Mouse (Mus musculus) R1 (cell line): ENCODE results near the gene Tsc2.
A peak's percentile ranks its signal among the peaks of the same experiment; 100 is the strongest.

Source experiments
- DNase-seq: peaks from one replicate; pipeline ENCODE4 v3.0.0-alpha.2; 2018; ENCODE audit warnings: low read depth, low spot score

Gene Tsc2

DNA sequence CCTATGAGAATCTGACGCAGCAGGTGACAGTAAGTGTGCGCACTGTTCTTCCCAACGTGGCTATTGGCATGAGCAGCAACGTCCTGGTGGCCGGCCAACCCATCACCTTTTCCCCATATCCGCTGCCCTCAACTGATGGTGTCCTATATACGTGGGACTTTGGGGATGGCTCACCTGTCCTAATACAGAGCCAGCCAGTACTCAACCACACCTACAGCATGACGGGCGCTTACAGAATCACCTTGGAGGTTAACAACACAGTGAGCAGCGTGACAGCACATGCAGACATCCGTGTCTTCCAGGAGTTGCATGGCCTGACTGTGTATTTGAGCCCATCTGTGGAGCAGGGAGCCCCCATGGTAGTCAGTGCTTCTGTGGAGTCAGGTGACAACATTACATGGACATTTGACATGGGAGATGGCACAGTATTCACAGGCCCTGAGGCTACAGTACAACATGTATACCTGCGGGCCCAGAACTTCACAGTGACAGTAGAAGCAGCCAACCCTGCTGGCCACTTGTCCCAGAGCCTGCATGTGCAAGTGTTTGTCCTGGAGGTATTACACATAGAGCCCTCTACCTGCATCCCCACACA is 59.7 kb downstream of the Tsc2 start:
- no peak for DNase-seq

DNA sequence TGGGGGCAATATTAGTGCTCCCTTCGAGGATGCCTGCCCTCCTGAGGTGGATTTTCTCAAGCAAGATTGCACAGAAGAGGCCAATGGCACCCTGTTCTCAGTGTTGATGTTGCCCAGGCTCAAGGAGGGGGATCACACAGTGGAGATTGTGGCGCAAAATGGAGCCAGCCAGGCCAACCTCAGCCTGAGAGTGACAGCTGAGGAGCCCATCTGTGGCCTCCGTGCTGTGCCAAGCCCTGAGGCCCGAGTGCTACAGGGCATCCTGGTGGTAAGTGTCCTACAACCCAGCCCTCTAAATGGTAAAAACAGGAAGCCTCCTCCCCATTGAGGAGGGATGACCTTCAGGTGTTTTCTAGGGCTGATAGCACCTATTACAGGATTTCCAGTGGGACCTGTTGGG is 62.6 kb downstream of the Tsc2 start:
- DNase-seq: no peak

DNA sequence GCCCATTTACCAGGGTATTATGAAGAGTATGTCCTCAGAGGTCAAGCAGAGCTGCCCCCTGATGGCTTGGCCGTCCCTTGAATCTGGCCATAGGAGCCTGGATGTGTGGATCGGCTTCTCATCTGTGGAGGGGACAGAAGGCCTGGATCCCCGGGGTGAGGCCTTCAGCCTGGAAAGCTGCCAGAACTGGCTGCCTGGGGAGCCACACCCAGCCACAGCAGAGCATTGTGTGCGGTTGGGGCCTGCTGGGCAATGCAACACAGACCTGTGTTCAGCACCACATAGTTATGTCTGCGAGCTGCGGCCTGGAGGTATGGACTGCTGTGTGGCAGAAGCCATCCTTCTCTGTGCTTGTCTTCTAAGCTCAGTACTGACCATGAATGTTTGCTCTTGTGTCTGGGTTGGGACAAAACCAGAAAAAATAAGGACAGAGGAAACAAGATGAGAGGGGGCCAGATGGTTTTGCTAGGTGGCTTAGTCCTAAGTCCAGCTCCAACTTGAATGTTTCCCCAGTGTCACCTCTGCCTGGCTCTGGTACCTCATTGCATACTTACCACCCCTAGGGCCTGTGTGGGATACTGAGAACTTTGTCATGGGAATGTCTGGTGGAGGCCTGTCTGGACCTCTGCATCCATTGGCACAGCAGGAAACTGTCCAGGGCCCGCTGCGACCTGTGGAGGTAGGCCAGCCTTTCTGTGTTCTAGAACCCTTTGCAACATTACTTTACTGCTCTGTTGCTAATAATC is 65.2 kb downstream of the Tsc2 start:
- peak; percentile 55 for DNase-seq

DNA sequence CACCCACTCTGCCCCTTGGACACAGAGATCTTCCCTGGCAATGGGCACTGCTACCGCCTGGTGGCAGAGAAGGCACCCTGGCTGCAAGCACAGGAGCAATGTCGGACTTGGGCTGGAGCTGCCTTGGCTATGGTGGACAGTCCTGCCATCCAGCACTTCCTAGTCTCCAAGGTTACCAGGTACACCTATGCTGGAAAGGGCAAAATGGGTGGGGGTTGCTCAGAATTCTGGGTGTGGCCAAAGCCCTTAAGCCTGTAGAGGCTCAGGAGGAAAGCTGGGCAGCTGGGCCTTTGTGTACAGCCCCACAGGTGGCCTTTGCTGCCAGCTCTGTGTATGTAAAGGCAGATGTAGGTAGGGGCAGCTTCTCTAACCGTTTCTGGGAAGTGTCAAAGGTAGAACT is 66.6 kb downstream of the Tsc2 start:
- no peak for DNase-seq

DNA sequence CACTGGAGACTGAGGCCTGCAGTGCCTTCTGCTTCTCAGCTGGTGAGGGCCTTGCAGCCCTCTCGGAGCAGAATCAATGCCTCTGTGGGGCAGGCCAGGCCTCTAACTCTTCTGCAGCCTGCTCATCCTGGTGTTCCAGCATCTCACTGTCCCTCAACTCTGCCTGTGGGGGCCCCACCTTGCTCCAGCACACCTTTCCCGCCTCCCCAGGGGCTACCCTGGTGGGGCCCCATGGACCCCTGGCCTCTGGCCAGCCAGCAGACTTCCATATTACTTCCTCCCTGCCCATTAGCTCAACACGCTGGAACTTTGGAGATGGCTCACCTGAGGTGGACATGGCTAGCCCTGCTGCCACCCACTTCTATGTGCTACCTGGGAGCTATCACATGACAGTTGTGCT is 67.3 kb downstream of the Tsc2 start:
- DNase-seq: no peak

DNA sequence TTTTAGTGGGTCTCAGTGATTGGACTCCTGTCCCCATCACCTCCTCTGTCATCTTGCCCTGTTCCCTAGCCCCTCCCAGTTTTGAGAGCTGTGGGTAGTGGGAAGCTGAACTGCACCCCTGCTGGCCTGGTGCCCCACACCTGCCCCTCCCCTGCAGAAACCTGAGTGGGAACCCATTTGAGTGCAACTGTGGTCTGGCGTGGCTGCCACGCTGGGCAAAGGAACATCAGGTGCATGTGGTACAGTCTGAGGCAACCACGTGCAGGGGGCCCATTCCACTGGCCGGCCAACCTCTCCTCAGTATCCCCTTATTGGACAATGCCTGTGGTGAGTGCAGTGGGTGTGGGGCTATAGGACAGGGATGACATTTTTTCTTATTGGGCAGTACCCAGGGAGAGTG is 68.0 kb downstream of the Tsc2 start:
- no peak for DNase-seq

DNA sequence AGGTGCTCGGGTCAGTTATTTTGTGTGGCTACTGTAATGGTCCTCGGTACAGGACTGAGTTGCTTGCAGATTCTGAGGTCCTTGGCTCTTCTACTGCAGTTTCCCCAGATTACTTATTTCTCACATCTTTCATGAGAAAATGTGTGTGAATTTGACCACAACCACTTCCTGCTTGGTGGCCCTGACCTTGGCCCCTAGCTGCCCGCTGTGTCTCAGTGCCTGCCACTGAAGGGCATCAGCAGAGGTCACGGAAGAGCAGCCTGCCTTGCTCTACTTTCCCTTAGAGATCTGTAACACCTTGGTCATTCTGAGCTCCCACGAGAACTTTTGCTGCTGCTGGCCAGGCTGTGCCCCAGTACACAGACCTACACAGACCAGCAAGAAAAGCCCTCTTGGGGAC is 68.8 kb downstream of the Tsc2 start:
- DNase-seq: no peak

DNA sequence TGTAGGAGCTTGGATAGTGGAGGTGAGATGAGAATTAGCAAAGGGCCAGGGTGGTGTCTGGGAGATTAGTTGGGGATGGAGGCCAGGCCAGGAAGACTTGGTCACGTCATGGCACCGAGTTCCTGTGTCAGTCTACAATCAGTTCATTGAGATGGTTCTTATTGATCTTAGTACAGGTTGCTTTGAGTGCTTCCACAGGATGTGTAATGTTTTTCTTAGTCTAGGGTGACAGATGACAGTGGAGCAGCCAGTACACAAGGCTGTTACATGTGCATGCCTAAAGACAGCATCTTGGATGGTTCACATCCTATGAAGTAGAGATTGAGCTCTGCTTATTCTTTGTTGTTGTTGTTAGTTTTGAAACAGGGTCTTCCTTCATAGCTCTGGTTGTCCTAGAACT is 70.8 kb downstream of the Tsc2 start:
- no peak for DNase-seq

DNA sequence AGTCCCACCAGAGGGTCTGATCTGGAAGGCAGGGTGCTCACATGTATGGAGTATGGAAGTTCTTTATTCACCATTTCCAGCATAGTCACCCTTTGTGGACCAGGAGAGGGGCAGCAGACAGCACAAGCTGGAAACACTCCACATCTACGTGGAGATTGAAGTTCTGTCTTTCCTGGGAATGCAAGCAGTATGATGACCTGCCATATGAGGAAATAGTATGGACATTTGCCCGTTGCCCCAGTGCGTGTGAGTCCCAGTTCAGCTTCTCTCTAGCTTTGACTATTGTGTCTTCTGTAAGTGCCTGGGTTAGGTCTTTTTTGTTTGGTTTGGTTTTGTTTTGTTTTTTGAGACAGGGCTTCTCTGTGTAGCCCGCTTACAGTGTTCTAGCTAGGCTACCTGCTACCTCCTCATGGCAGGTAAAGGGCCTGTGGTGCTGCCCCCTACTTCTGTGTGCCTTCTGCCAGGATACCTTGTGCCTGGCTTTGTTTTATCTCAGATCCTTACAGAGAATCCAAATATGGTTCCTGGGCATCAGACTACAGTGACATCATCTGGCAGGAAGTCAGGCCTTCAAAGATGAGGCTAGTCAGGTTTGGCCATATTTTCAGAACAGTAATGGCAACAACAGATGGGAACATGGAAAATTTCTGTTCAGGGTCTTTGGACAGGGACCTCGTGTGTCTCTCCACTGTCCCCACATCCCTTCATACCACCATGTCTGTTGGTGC is 72.0 kb downstream of the Tsc2 start:
- DNase-seq: no peak

DNA sequence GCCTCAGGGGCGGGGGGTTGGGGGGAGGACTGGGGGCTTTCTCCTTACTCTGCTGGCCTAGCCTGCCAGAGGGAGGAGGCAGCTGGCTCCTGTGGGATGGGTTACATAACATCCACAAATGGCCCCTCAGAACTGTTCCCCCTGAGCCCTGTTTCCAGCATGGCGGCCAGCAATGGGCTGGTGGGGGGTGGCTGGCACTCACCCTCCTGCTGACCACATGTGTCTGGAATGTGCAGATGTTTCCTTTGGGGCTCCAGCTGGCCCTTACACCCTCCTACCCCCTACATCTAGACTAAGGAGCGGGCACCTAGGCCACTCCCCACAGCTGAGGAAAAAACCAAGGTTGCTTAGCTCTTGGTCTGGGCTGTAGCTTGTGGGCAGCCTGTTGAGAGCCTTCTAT is 73.3 kb downstream of the Tsc2 start:
- DNase-seq: no peak

DNA sequence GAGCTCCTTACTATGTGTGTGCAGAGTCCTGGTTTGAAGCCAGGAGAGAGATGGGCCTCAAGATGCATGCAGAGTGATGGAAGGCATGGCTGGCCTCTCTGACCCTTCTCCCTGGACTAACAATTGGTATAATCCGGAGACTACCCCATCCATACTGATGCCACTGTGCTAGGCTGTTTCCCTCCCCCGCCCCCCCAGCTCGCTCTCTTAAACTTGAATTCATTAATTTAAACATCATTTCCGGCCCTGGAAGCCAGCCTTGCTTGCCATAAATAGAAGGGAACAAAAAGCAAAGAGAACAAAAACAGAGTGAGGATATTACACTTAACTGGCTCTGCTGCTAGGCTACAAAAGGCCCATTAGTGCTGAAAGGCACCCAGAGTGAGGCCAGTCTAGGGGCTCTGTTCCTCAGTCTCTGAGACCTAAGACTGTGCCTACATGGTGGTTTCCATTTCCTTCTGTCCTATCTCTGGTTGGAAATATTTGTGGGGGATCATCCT is 73.8 kb downstream of the Tsc2 start:
- DNase-seq: no peak

DNA sequence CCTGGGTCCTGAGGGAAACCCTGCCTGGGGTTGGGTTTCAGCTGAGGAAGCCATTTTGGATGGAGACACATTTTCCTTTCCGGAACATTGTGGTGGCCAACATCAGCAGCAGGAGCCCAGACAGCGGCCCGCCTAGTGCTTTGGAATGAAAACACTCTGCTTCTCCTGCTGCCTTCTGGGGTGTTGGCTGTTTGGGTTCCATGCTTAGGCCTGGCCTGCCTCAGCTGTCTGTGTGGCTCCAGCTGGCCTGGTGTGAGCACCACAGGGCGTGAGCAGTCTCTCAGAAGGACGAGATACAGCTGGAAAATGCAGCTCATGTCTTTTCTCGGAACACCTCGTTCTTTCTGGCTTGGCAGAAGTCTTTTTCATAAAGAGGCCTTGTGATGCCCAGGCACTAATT is 75.3 kb downstream of the Tsc2 start:
- DNase-seq: peak; percentile 34

DNA sequence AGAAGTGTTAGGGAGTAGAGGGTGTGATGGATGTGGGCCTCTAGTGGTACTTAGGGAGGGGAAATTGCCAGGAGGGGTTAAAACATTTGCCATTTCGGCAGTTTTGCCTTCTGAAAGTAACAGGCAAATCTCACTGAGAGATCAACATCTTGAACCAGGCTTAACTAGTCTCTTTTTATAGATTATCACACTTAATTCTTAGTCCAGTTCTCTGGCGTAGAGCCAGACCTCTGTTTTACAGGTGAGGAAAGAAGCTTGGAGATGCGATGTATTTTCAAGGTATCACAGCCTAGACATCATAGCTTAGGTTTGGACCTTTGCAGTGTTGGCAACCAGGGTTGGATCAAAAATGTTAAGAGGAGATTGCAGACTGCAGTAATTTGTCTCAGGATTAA is 81.4 kb downstream of the Tsc2 start:
- DNase-seq: no peak

DNA sequence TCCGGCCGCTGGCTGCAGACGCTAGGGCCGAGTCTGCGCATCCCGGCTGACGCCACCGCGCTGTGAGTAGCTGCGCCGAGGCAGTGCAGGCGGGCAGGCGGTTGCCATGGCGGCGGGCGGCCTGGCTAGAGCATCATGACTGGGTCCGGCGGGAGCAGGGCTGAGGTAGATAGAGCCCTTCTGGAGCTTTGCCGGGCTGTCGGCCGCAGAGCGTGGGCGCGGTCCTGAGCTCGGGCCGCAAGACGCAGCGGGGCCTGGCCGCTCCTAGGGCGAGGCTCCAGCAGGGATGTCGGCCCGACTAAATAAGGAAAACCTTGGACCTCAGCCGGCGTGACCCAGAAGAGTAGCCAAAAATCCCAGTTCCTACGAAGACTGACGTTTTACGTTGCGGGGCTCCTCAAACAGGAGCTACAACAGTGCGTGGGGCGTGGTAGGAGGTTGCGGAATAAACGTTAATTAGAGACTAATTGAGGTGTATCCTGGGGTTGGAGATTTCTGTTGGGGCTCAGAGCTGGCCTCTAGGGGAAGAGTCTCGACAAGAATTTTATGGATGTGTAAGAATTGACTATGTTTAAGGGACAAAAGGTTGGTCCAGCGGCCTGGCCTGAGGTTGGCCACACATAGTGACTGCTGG is 81.9 kb downstream of the Tsc2 start:
- DNase-seq: peak; percentile 91

DNA sequence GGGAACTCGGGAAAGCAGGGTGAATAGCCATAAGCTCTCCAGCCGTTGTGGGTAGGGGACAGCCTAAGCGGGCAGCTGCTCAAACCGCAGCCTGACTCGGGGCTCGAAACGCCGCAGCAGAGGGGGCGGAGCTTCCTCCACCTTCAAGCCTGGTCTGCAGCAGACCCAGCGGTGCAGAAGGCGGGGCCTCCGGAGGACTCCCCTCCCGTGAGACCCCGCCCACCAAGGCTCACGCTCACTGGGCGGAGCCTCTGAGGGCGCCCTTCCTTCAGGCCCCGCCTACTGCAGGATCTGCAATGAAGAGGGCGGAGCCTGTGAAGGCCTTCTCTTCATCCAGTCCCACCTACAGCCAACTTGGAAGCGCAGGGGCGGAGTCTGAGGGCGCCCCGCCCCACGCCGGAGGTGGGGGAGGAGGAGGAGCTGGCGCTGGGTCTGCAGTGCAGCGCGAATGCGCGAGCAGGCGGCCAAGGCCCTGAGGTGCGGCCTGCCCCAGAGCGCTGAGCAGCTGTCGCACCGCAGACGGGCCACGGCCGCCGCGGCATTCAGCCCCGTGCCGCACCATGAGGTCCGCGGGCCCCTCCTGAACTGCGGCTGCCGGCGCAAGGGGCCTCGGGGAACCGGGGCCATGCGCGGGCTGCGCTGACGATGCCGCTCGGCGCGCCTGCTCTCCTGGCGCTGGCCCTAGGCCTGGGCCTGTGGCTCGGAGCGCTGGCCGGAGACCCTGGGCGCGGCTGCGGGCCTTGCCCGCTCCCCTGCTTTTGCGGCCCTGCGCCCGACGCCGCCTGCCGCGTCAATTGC is 82.6 kb downstream of the Tsc2 start, which contains the start of gene Pkd1:
Gene Pkd1 (plus strand): TSS at position 217 of the 798 bp plus-strand sequence.
- DNase-seq: peak; percentile 99

DNA sequence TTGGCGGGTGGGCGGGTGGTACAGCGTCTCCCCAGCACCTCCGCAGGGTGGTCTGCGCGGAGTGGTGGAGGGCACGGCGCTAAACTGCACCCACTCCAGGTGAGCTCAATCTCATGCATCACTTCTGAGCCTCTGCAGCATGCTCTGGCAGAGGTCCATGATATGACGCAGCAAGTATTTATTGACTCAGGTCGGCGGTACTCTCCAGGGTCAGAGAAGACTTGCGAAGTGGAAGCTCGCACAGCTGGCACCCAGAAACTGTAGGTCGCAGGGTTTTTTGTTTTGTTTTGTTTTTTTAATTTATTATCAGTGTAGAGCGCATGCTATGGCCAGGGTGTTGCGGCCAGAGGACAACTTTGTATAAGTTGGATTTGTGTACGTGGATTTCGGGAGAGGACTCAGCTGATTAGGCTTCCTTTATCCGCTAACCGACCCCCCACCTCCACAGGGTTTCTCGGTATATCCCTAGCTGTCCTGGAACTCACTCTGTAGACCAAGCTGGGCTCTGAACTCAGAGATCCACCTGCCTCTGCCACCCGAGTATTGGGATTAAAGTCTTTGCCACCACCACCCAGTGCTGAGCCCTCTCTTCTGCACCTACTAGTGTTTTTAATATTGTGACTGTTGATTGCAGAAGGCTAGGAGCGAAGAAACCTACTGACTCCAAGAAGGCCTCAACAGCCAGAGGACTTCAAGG is 83.4 kb downstream of the Tsc2 start:
- DNase-seq: peak; percentile 63

DNA sequence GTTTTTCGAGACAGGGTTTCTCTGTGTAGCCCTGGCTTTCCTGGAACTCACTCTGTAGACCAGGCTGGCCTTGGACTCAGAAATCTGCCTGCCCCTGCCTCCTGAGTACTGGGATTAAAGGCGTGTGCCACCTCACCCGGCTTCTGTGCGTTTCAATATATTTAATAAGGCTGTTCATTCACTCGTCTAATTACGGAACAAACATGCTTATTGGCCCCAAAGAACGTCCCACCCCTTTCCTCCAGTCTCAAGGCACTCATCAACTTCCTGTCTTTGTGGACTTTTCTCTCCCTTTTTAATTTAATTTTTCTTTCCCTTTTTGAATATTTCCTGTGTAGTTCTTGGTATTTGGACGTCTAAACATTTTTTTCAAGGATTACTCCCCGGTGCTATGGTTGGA is 84.0 kb downstream of the Tsc2 start:
- DNase-seq: no peak

DNA sequence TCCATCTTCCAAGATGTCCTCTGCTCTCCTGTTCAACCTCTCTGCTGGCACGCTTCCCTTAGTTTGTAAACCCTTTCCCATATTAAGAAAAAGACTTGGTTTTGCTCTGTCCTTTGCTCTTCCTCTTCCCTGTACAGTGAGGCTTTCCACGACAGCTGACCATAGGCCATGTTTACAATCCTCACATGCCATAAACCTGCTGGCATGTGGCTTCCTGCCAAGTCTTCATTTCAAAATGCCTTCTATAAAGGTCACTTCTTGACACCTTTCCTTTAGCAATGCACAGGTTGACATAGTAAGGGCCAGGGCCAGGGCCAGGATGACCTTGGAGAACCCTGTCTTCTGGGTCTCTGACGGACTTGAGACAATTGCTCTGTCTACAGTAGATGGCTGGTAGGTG is 86.2 kb downstream of the Tsc2 start:
- no peak for DNase-seq
